Mouse (Mus musculus) activated CD4-positive, CD25-positive, alpha-beta regulatory T cell, adult 9 weeks (primary cell): ENCODE results near the gene Myrfl. TPM values are rescaled to one million over a fixed set of nuclear protein-coding genes. Genes with fewer than 3 reads are reported as not detected.

Source experiments
- polyA plus RNA-seq: library from polyadenylated mRNA; unstranded; fragments of 100-300 nt; shearing (Covaris generic); gene quantifications from one replicate; pipeline ENCODE4 v1.2.1, GENCODE M21; 2017

Myrfl gene
- polyA plus RNA-seq, result not detected

DNA sequence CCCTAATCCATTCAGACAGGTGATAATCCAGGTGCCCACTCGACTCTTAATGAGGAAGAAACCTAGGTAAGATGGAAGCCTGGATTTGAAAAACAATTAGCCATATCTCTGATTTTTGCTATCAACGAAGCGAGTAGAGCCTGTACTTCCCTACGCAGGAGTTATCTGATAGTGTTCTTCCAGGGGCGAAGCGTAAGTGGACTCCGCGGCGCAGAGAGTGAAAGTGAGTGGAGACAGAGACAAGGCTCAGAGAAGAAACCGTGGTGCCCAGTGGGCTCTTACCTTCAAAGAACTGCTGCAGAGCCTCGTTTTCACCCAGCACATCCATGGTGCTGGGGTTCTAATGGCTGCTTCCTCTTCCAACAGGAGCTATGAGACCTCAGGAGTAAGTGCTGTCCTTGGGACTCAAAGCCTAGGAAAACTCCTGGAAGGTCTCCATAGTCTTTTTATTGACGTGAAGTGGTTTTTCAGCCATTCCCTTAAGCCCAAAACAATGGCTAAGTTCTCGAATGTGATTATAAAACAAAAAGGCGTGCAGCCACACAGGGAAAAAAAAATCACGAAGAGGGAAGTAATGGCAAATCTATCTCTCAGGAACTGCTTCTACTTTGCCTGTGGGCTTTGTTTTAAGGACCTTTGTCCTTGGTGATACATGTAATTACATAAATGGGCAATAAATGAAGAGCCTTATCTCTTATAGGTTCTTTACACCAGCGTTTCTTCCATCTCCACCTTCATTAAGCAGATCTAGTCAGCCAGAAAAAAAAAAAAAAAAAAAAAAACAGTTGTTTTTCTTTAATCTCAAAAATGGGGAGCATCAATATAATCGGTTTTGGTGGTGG lies at the start of gene Myrfl:
Gene Myrfl (minus strand): TSS at position 584 of the 842 bp plus-strand sequence.

Other genes with a start within 250 kb of the Myrfl start
- gene Rab3ip, start 53.9 kb upstream of the Myrfl start, polyA plus RNA-seq, result 20.8 TPM
- gene Gm10271, start 75.7 kb upstream of the Myrfl start, polyA plus RNA-seq, result not detected
- gene Best3, start 89.4 kb upstream of the Myrfl start, polyA plus RNA-seq, result not detected
- not detected for gene Lrrc10, start 148.4 kb upstream of the Myrfl start, polyA plus RNA-seq
- 205 TPM for gene Cct2, start 166.9 kb upstream of the Myrfl start, polyA plus RNA-seq